Mouse (Mus musculus) lung, postnatal 0 days (tissue): ENCODE results near the gene Polk. TPM values are rescaled to one million over a fixed set of nuclear protein-coding genes. Genes with fewer than 3 reads are reported as not detected.
A peak's percentile ranks its signal among the peaks of the same experiment; 100 is the strongest.

Experiments used
- ATAC-seq: fragments of 200-750 bp; cut with Nextera tagmentation; 2 replicates; pipeline ENCODE4 v1.8.0; 2017; ENCODE audit warnings: moderate library complexity
- DNase-seq: peaks from one replicate; pipeline ENCODE4 v3.0.0-alpha.2; 2016; ENCODE audit warnings: low spot score
- H3K27ac ChIP-seq: fragments of 300-500 bp; sonication (generic); 2 replicates; pipeline ENCODE4 v1.5.1; 2014; ENCODE audit warnings: antibody characterized with exemption, mild to moderate bottlenecking, low read length, mixed read lengths
- H3K27me3 ChIP-seq: fragments of 300-500 bp; sonication (generic); replicated peaks from 2 replicates; pipeline ENCODE4 v1.6.1; 2014; ENCODE audit warnings: low read length, mixed read lengths; ENCODE audit not compliant: insufficient read depth
- H3K36me3 ChIP-seq: fragments of 300-500 bp; sonication (generic); 2 replicates; pipeline ENCODE4 v1.6.1; 2014; ENCODE audit warnings: low read length, mixed read lengths; ENCODE audit not compliant: insufficient read depth
- H3K4me1 ChIP-seq: fragments of 300-500 bp; sonication (generic); 2 replicates; pipeline ENCODE4 v1.6.1; 2014; ENCODE audit warnings: antibody characterized with exemption, low read depth, low read length, mixed read lengths; ENCODE audit not compliant: insufficient read depth
- H3K4me2 ChIP-seq: fragments of 300-500 bp; sonication (generic); replicated peaks from 2 replicates; pipeline ENCODE4 v1.6.1; 2014; ENCODE audit warnings: low read depth, mild to moderate bottlenecking, low read length, moderate library complexity, mixed read lengths
- H3K4me3 ChIP-seq: fragments of 300-500 bp; sonication (generic); 2 replicates; pipeline ENCODE4 v1.5.1; 2014; ENCODE audit warnings: low read depth, low read length
- H3K9ac ChIP-seq: fragments of 300-500 bp; sonication (generic); replicated peaks from 2 replicates; pipeline ENCODE4 v1.6.1; 2014; ENCODE audit warnings: low read depth, mild to moderate bottlenecking
- H3K9me3 ChIP-seq: fragments of 300-500 bp; sonication (generic); 2 replicates; pipeline ENCODE4 v1.6.1; 2016; ENCODE audit warnings: low read length, mixed read lengths
- CTCF ChIP-seq: IDR thresholded peaks from 2 replicates; pipeline ENCODE4 v1.5.1; 2016; ENCODE audit warnings: antibody characterized with exemption, mild to moderate bottlenecking
- EP300 ChIP-seq: IDR thresholded peaks from 2 replicates; pipeline ENCODE4 v1.6.1; 2016; ENCODE audit warnings: antibody characterized with exemption, mild to moderate bottlenecking, control low read depth
- WGBS: fragments of 180-500 bp; shearing (Covaris S2); extraction: QIAGEN DNeasy Blood & Tissue Kit; methylation state at CpG from one replicate; pipeline ENCODE4 v1.1.7; 2014; 5-methylcytosine and 5-hydroxymethylcytosine counted together
- polyA plus RNA-seq: library from polyadenylated mRNA; unstranded; fragments of >200 nt; fragmentation: Nextera tagmentation; extraction: Ambion mirVana; gene quantifications from 2 replicates; pipeline ENCODE4 v1.2.1, GENCODE M21; 2015

Gene Polk
- polyA plus RNA-seq, 1 experiment from 2014 or later, result 4.6 TPM

- TF ChIP-seq EP300 (peak; percentile 32), CTCF (no peak)
- peaks cover 11% of the 10 kb centered on the region; the same call in 1 of the 2 replicates for H3K4me1 ChIP-seq
- H3K36me3 ChIP-seq, result no peaks in the 10 kb centered on the region
- no peak overlapping the region for H3K4me2 ChIP-seq
- H3K9ac ChIP-seq, result no peak overlapping the region
- H3K9me3 ChIP-seq, result no peaks in the 10 kb centered on the region
- H3K27ac ChIP-seq, result peak overlapping the region; percentile 34
- peak; percentile 77 for ATAC-seq
- 55% methylated on average over 13 of the region's 13 CpGs for WGBS
- no peak overlapping the region for H3K4me3 ChIP-seq
- DNase-seq, result peak; percentile 66
- H3K27me3 ChIP-seq, result no peaks in the 10 kb centered on the region
Observed at GRCm38 (mm10) chr13:96510635-96511034, 31.7 kb downstream of the Polk start.

- Histone ChIP-seq H3K27me3 (no peaks in the 10 kb centered on the region), H3K9ac (no peak overlapping the region), H3K4me2 (no peak overlapping the region), H3K4me1 (peaks cover 5% of the 10 kb centered on the region; the same call in 1 of the 2 replicates), H3K9me3 (no peaks in the 10 kb centered on the region), H3K36me3 (no peaks in the 10 kb centered on the region), H3K4me3 (no peak overlapping the region), H3K27ac (no peak overlapping the region)
- peak; percentile 66 for DNase-seq
- 58% methylated on average over 4 of the region's 4 CpGs for WGBS
- TF ChIP-seq CTCF (no peak), EP300 (peak; percentile 53; the same call in 1 of the 2 replicates)
- peak; percentile 43 for ATAC-seq
Observed at GRCm38 (mm10) chr13:96507541-96507940, 34.8 kb downstream of the Polk start.

- Histone ChIP-seq H3K9ac (no peak overlapping the region), H3K4me1 (no peaks in the 10 kb centered on the region; the same call in 1 of the 2 replicates), H3K27ac (no peak overlapping the region), H3K4me2 (no peak overlapping the region), H3K27me3 (no peaks in the 10 kb centered on the region), H3K4me3 (no peak overlapping the region), H3K9me3 (no peaks in the 10 kb centered on the region), H3K36me3 (no peaks in the 10 kb centered on the region)
- ATAC-seq (no peak), DNase-seq (no peak)
- 54% methylated on average over 6 of the region's 6 CpGs for WGBS
- TF ChIP-seq EP300 (no peak), CTCF (no peak)
Observed at GRCm38 (mm10) chr13:96506313-96506712, 36.1 kb downstream of the Polk start.

DNA sequence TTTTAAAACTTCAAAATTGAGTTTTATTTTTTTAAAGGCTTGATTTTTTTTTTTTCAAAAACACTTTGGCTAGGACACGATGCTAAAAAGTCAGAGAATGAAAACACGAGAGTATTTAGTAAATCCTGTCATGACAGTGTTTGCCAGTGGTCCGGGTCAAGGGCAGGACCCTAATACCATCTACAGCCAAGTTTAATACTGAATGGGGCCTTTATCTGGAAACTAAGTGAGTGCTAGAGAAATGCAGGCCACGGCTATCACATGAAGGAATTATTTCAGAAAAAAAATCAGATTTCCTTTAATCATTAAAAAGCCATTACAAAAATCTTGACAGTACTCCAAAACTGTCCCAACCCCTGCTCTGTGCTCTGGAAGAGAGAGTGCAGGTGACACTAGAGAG, 36.7 kb downstream of the Polk start:
- 55% methylated on average over 4 of the region's 4 CpGs for WGBS
- no peaks in the 10 kb centered on the region for H3K9me3 ChIP-seq
- DNase-seq (no peak), ATAC-seq (no peak)
- no peak overlapping the region for H3K4me3 ChIP-seq
- no peak overlapping the region for H3K27ac ChIP-seq
- no peak overlapping the region for H3K4me2 ChIP-seq
- H3K9ac ChIP-seq, result no peak overlapping the region
- H3K36me3 ChIP-seq, result no peaks in the 10 kb centered on the region
- no peaks in the 10 kb centered on the region; the same call in 1 of the 2 replicates for H3K4me1 ChIP-seq
- no peaks in the 10 kb centered on the region for H3K27me3 ChIP-seq
- no peak for TF ChIP-seq CTCF
- TF ChIP-seq EP300, result no peak

DNA sequence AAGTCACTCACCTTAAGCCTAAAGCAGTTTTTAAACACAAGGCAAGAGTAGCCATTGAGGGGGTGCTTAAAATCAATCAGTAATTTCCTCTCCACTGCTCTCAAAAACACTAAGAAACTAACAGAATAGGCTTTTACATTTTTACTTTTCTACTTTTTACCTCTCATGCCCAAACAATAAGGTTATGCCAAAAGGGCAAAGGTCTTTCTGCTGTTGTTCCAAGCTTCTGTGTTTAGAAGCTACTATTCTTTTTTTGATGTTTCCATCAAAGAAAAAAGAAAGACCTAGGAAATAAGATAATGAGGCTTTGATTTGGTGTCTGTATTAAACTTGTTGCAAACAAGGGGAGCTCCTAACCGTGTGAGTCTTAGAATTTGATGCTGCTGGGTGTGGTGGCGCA, 42.5 kb downstream of the Polk start:
- Histone ChIP-seq H3K36me3 (no peaks in the 10 kb centered on the region), H3K9me3 (no peaks in the 10 kb centered on the region), H3K4me2 (no peak overlapping the region), H3K27me3 (no peaks in the 10 kb centered on the region), H3K27ac (no peak overlapping the region), H3K9ac (no peak overlapping the region), H3K4me3 (no peak overlapping the region), H3K4me1 (no peaks in the 10 kb centered on the region)
- DNase-seq, result no peak
- ATAC-seq, result no peak
- no peak for TF ChIP-seq EP300
- TF ChIP-seq CTCF, result no peak
- 83% methylated on average over 2 of the region's 2 CpGs for WGBS

DNA sequence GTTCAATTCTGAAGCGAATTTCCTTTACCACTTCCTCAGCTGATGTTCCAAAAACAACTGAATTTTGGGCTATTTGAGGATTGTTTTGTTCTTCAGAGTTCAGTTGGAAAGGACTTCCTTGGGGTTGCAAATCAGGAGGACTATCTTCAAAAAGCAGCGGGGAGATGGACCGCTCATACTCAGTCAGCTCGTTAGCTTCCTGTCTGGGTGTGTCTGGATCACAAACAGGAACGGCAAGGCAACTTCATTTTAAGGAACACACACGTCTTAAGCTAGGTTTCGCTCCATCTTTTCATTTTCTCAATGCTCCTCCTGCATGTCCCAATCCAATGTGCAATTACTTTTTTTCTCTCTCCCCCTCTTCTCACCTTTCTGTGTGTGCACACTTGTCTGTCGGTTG, 45.7 kb downstream of the Polk start:
- TF ChIP-seq CTCF, result no peak
- no peak for TF ChIP-seq EP300
- Histone ChIP-seq H3K36me3 (no peaks in the 10 kb centered on the region), H3K27me3 (no peaks in the 10 kb centered on the region), H3K9ac (no peak overlapping the region), H3K27ac (no peak overlapping the region), H3K4me3 (no peak overlapping the region), H3K4me2 (no peak overlapping the region), H3K4me1 (no peaks in the 10 kb centered on the region), H3K9me3 (no peaks in the 10 kb centered on the region)
- ATAC-seq (no peak), DNase-seq (no peak)
- WGBS, result 80% methylated on average over 8 of the region's 8 CpGs

GRCm38 (mm10) chr13:96490433-96490832, 51.9 kb downstream of the Polk start, which contains the start of gene Gm17622:
Gm17622 (plus strand) TSS chr13:96490733.
- no peak within 1 kb of the TSS for H3K9ac ChIP-seq
- whole genome bisulfite sequencing, result 92% methylated on average over 3 of the region's 3 CpGs
- peaks cover 9% of the 10 kb centered on the region; the same call in 1 of the 2 replicates for H3K36me3 ChIP-seq
- no peak within 1 kb of the TSS for H3K4me3 ChIP-seq
- DNase-seq, result no peak
- ATAC-seq, result no peak
- H3K4me2 ChIP-seq, result no peak within 1 kb of the TSS
- H3K4me1 ChIP-seq, result no peaks in the 10 kb centered on the region
- no peaks in the 10 kb centered on the region for H3K9me3 ChIP-seq
- TF ChIP-seq EP300, result no peak
- no peak for TF ChIP-seq CTCF
- H3K27ac ChIP-seq, result no peak within 1 kb of the TSS
- H3K27me3 ChIP-seq, result no peaks in the 10 kb centered on the region
